Mouse (Mus musculus) heart, embryonic 11.5 days (tissue): ENCODE data around the gene Kcns1. TPM values are rescaled to one million over a fixed set of nuclear protein-coding genes. Genes with fewer than 3 reads are reported as not detected.

Source experiments
- ATAC-seq: fragments of 200-750 bp; cut with Nextera tagmentation; replicated peaks from 2 replicates; pipeline ENCODE4 v1.8.0; 2017; ENCODE audit warnings: moderate library complexity; ENCODE audit not compliant: insufficient number of reproducible peaks, low FRiP score, low TSS enrichment
- H3K27ac ChIP-seq: fragments of 300-500 bp; sonication (generic); 2 replicates; pipeline ENCODE4 v1.5.1; 2014; ENCODE audit warnings: mild to moderate bottlenecking, low read depth, low read length
- H3K27me3 ChIP-seq: fragments of 300-500 bp; sonication (generic); 2 replicates; pipeline ENCODE4 v1.6.1; 2014; ENCODE audit warnings: mild to moderate bottlenecking, low read length, mixed read lengths; ENCODE audit not compliant: control insufficient read depth, insufficient read depth
- H3K36me3 ChIP-seq: fragments of 300-500 bp; sonication (generic); 2 replicates; pipeline ENCODE4 v1.6.1; 2014; ENCODE audit warnings: mild to moderate bottlenecking, low read length, moderate library complexity, mixed read lengths; ENCODE audit not compliant: control insufficient read depth, insufficient read depth
- H3K4me1 ChIP-seq: fragments of 300-500 bp; sonication (generic); 2 replicates; pipeline ENCODE4 v1.6.1; 2014; ENCODE audit warnings: low read length; ENCODE audit not compliant: control insufficient read depth, insufficient read depth
- H3K4me2 ChIP-seq: fragments of 300-500 bp; sonication (generic); 2 replicates; pipeline ENCODE4 v1.6.1; 2014; ENCODE audit warnings: mild to moderate bottlenecking, moderate library complexity
- H3K4me3 ChIP-seq: fragments of 300-500 bp; sonication (generic); 2 replicates; pipeline ENCODE4 v1.5.1; 2014; ENCODE audit warnings: low read depth, low read length
- H3K9ac ChIP-seq: fragments of 300-500 bp; sonication (generic); 2 replicates; pipeline ENCODE4 v1.6.1; 2014; ENCODE audit warnings: mild to moderate bottlenecking, low read depth, low read length, moderate library complexity
- H3K9me3 ChIP-seq: fragments of 300-500 bp; sonication (generic); replicated peaks from 2 replicates; pipeline ENCODE4 v1.6.1; 2016; ENCODE audit warnings: low read length; ENCODE audit not compliant: control insufficient read depth
- whole genome bisulfite sequencing: fragments of 180-500 bp; shearing (Covaris S2); extraction: QIAGEN DNeasy Blood & Tissue Kit; methylation state at CpG from one replicate; pipeline ENCODE4 v1.1.7; 2014; ENCODE audit not compliant: insufficient replicate concordance; 5-methylcytosine and 5-hydroxymethylcytosine counted together
- polyA plus RNA-seq: library from polyadenylated mRNA; unstranded; fragments of >200 nt; fragmentation: Nextera tagmentation; extraction: Ambion mirVana; gene quantifications from 2 replicates; pipeline ENCODE4 v1.2.1, GENCODE M21; 2014

The Kcns1 gene
- polyA plus RNA-seq, 1 experiment from 2014 or later = 0.13 TPM

DNA sequence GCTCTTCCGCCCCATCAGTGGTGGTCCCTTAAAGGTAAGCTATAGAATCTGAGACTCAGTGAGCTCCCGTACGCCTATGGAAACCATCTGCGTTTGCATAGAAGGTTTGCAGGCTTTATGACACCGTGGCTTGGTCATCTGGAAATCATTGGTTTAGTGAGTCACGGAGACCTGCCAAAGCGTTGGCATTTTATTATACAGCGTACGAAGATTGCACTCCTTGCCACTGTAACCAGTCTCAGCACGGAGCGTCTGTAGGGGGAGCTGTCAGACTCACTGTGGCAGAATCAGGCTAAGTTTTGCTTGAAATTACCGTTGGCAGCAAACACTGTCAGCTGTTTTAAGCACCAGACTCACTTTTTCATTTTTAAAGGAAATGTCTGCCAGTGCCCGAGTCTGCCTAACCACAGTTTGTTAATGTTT lies 44.4 kb downstream of the Kcns1 start:
- no peak overlapping the region for H3K27ac ChIP-seq
- WGBS = 86% methylated on average over 13 of the region's 13 CpGs

DNA sequence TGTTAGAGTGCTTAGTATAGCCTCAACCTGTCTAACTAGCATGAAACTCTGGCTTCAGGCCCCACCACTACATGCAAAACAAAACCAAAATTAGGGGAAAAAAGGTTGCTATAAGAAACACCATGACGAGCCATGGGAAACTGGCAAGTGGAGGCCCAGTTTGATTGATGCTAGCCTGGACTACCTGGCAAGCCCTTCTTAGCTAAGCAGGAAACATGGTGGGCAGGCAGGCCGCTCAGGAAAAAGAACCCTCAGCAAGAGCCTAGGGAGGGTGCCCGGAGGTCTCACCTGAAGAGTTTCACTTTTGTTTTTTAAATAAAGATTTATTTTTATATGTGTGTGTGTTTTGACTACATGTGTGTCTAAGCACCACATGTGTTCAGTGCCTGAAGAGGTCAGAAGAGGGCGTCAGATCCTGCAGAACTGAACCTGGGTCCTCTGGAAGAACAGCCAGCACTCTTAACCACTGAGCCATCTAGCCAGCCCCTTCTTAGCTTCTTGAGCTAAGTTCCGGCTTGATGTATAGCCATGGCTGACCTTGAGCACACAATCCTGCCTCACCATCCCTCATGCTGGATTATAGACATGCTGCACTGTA lies 47.6 kb downstream of the Kcns1 start:
- Histone ChIP-seq H3K27me3 (no peaks in the 10 kb centered on the region), H3K4me2 (no peak overlapping the region), H3K9me3 (no peaks in the 10 kb centered on the region), H3K4me1 (no peaks in the 10 kb centered on the region), H3K4me3 (no peak overlapping the region), H3K36me3 (peaks cover 10% of the 10 kb centered on the region; the same call in 1 of the 2 replicates), H3K27ac (no peak overlapping the region), H3K9ac (no peak overlapping the region)
- no peak for ATAC-seq
- 77% methylated on average over 5 of the region's 5 CpGs for WGBS

More for the DNA sequence above, 44.4 kb downstream of the Kcns1 start:
- Histone ChIP-seq H3K36me3 (0 out of 2 replicates have a peak, but pooled peaks cover 2% of the 10 kb centered on the region), H3K4me1 (no peaks in the 10 kb centered on the region), H3K27me3 (no peaks in the 10 kb centered on the region), H3K9ac (no peak overlapping the region), H3K4me3 (no peak overlapping the region), H3K4me2 (no peak overlapping the region), H3K9me3 (no peaks in the 10 kb centered on the region)
- no peak for ATAC-seq

DNA sequence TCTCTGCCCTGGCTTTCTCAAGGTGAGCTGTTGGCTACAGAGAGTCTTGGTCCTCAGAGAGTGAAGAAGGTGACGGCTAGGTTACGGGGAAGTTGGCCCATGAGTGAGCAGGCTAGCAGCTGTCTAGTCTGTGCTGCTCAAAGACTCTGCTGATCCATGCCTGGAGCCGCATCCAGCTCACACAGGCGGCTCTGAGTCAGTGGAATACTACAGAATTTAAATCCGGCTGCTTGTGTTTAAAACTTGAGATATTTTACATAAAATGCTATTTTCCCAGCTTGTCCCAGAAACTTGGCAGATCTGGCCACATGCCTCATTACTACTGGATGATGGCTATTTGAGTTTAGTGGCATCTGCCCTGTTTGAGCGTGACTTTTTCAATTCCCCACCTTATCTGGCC lies 51.4 kb downstream of the Kcns1 start:
- no peak overlapping the region for H3K4me2 ChIP-seq
- WGBS = 87% methylated on average over 6 of the region's 6 CpGs
- no peak for ATAC-seq
- H3K4me3 ChIP-seq = no peak overlapping the region
- H3K27ac ChIP-seq = no peak overlapping the region
- H3K9me3 ChIP-seq = no peaks in the 10 kb centered on the region
- H3K27me3 ChIP-seq = no peaks in the 10 kb centered on the region
- H3K4me1 ChIP-seq = no peaks in the 10 kb centered on the region
- no peak overlapping the region for H3K9ac ChIP-seq
- H3K36me3 ChIP-seq = peaks cover 13% of the 10 kb centered on the region; the same call in 1 of the 2 replicates

DNA sequence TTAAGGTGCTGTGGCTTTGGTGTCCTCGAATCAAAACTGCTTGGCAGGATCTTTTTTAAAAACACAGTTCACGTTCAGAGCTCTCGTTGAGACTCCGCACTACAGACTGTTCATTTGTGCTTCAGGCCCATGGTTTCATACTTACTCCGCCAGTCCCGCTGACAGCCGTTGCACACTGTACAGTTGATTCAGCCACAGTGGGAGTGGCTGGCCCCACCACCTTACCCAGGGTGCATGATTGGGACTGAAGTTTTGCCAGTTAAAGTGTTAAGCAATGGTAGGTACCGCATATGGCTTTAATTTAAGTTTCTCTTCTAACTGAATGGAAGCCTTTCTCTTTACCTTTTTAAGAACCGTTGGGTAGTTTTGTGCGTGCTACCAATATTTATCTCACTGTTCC lies 55.4 kb downstream of the Kcns1 start:
- H3K9ac ChIP-seq = no peak overlapping the region
- no peaks in the 10 kb centered on the region for H3K27me3 ChIP-seq
- H3K4me3 ChIP-seq = no peak overlapping the region
- H3K9me3 ChIP-seq = no peaks in the 10 kb centered on the region
- ATAC-seq = no peak
- no peaks in the 10 kb centered on the region for H3K4me1 ChIP-seq
- H3K36me3 ChIP-seq = peaks cover 11% of the 10 kb centered on the region; the same call in 1 of the 2 replicates
- WGBS = 80% methylated on average over 10 of the region's 10 CpGs
- H3K27ac ChIP-seq = no peak overlapping the region
- H3K4me2 ChIP-seq = no peak overlapping the region

DNA sequence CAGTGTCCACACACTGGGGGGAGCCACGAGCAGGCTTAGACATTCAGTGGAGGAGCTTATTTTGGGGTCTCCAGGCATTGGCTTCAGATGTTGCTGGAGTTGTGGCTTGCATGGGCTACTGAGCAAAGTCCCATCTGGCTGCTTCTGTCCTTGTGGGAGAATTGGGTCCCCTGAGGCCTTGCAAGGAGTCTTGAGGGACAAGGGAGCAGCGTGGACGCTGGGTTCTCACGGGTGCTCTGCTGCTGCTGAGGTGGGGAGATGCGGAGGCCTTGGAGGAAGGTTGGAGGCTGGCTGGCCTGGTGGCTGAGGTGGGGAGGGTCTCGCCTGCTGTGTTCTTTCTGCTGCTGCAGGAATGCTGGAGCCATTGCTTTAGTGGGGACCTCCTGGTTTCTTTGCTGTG lies 56.9 kb downstream of the Kcns1 start:
- Histone ChIP-seq H3K27ac (no peak overlapping the region), H3K27me3 (no peaks in the 10 kb centered on the region), H3K4me2 (no peak overlapping the region), H3K36me3 (peaks cover 7% of the 10 kb centered on the region; the same call in 1 of the 2 replicates), H3K9ac (no peak overlapping the region), H3K9me3 (no peaks in the 10 kb centered on the region), H3K4me1 (no peaks in the 10 kb centered on the region), H3K4me3 (no peak overlapping the region)
- 91% methylated on average over 6 of the region's 6 CpGs for WGBS
- no peak for ATAC-seq

Other genes starting within 250 kb of the Kcns1 start
- gene Ywhab, start 176.2 kb downstream of the Kcns1 start, polyA plus RNA-seq = 254 and 271 TPM in 2 replicates
- 0.61 and 0.66 TPM in 2 replicates for gene Pabpc1l, start 145.7 kb downstream of the Kcns1 start, polyA plus RNA-seq
- 20.8 and 21.4 TPM in 2 replicates for gene Stk4, start 100.8 kb downstream of the Kcns1 start, polyA plus RNA-seq
- gene Tomm34, start 99.9 kb downstream of the Kcns1 start, polyA plus RNA-seq = 56.7 and 59.1 TPM in 2 replicates
- gene Wfdc5, start 11.6 kb upstream of the Kcns1 start, polyA plus RNA-seq = not detected in 2 replicates
- not detected in 2 replicates for gene Wfdc12, start 19.5 kb upstream of the Kcns1 start, polyA plus RNA-seq
- not detected in 2 replicates for gene Wfdc15a, start 29.0 kb upstream of the Kcns1 start, polyA plus RNA-seq
- not detected in 2 replicates for gene Wfdc15b, start 50.5 kb upstream of the Kcns1 start, polyA plus RNA-seq
- not detected in 2 replicates for gene Svs2, start 67.4 kb upstream of the Kcns1 start, polyA plus RNA-seq
- not detected in 2 replicates for gene Svs3b, start 85.5 kb upstream of the Kcns1 start, polyA plus RNA-seq
- gene Svs4, start 107.3 kb upstream of the Kcns1 start, polyA plus RNA-seq = not detected in 2 replicates
- not detected in 2 replicates for gene Svs3a, start 118.2 kb upstream of the Kcns1 start, polyA plus RNA-seq
- not detected in 2 replicates for gene Svs6, start 145.6 kb upstream of the Kcns1 start, polyA plus RNA-seq
- gene Svs5, start 161.6 kb upstream of the Kcns1 start, polyA plus RNA-seq = not detected in 2 replicates
- gene Slpi, start 218.0 kb upstream of the Kcns1 start, polyA plus RNA-seq = 0.39 and 0.97 TPM in 2 replicates
- 0.06 and 0.19 TPM in 2 replicates for gene Rbpjl, start 232.0 kb upstream of the Kcns1 start, polyA plus RNA-seq
- 0.34 and 0.77 TPM in 2 replicates for gene Matn4, start 234.0 kb upstream of the Kcns1 start, polyA plus RNA-seq